Mouse (Mus musculus) 416B (cell line): ENCODE data around the gene Snap47.

Source experiments
- DNase-seq: peaks from one replicate; pipeline ENCODE4 v3.0.0; 2011; ENCODE audit warnings: low read depth

Snap47 gene

GRCm38 (mm10) chr11:59451086-59451485 lies at the start of gene Snap47:
TSS of gene Snap47 (minus strand) at chr11:59451186.
- DNase-seq: no peak

- DNase-seq: peak; percentile 32
Observed at GRCm38 (mm10) chr11:59497747-59498146, 46.8 kb upstream of the Snap47 start.

GRCm38 (mm10) chr11:59496672-59497310 lies 45.8 kb upstream of the Snap47 start:
- peak; percentile 28 for DNase-seq

GRCm38 (mm10) chr11:59486222-59486621 lies 35.2 kb upstream of the Snap47 start:
- no peak for DNase-seq

GRCm38 (mm10) chr11:59485641-59486040 lies 34.7 kb upstream of the Snap47 start:
- no peak for DNase-seq

- DNase-seq: peak; percentile 69
Observed at GRCm38 (mm10) chr11:59483212-59483611, 32.2 kb upstream of the Snap47 start.

- peak; percentile 30 for DNase-seq
Observed at GRCm38 (mm10) chr11:59477240-59477639, 26.3 kb upstream of the Snap47 start.

- peak; percentile 95 for DNase-seq
Observed at GRCm38 (mm10) chr11:59472326-59472677, 21.3 kb upstream of the Snap47 start, which contains the start of gene Zfp867. TSS of gene Zfp867 (minus strand) at chr11:59472474.

- peak; percentile 36 for DNase-seq
Observed at GRCm38 (mm10) chr11:59471413-59472325, 20.7 kb upstream of the Snap47 start.

GRCm38 (mm10) chr11:59460459-59460858 lies 9.5 kb upstream of the Snap47 start:
- DNase-seq: no peak

- peak; percentile 54 for DNase-seq
Observed at GRCm38 (mm10) chr11:59458973-59459372, 8.0 kb upstream of the Snap47 start.

- no peak for DNase-seq
Observed at GRCm38 (mm10) chr11:59456891-59457290, 5.9 kb upstream of the Snap47 start.

GRCm38 (mm10) chr11:59456346-59456745 lies 5.4 kb upstream of the Snap47 start:
- DNase-seq: peak; percentile 62

- DNase-seq: peak; percentile 45
Observed at GRCm38 (mm10) chr11:59450230-59450771, 685 bp downstream of the Snap47 start.

GRCm38 (mm10) chr11:59449741-59450229 lies 1.2 kb downstream of the Snap47 start, which contains the start of gene Jmjd4:
TSS of gene Jmjd4 (plus strand) at chr11:59450045.
- peak; percentile 89 for DNase-seq

GRCm38 (mm10) chr11:59443102-59443501 lies 7.9 kb downstream of the Snap47 start:
- DNase-seq: no peak

GRCm38 (mm10) chr11:59437954-59438353 lies 13.0 kb downstream of the Snap47 start:
- DNase-seq: no peak

GRCm38 (mm10) chr11:59432261-59432660 lies 18.7 kb downstream of the Snap47 start:
- DNase-seq: no peak

- DNase-seq: no peak
Observed at GRCm38 (mm10) chr11:59429959-59430358, 21.0 kb downstream of the Snap47 start.

- no peak for DNase-seq
Observed at GRCm38 (mm10) chr11:59428057-59428660, 22.8 kb downstream of the Snap47 start.

- peak; percentile 93 for DNase-seq
Observed at GRCm38 (mm10) chr11:59425671-59426101, 25.3 kb downstream of the Snap47 start.

- no peak for DNase-seq
Observed at GRCm38 (mm10) chr11:59423010-59423588, 27.9 kb downstream of the Snap47 start.
